ENCODE assay signal across 8 mouse cellular contexts in the genomic region with DNA sequence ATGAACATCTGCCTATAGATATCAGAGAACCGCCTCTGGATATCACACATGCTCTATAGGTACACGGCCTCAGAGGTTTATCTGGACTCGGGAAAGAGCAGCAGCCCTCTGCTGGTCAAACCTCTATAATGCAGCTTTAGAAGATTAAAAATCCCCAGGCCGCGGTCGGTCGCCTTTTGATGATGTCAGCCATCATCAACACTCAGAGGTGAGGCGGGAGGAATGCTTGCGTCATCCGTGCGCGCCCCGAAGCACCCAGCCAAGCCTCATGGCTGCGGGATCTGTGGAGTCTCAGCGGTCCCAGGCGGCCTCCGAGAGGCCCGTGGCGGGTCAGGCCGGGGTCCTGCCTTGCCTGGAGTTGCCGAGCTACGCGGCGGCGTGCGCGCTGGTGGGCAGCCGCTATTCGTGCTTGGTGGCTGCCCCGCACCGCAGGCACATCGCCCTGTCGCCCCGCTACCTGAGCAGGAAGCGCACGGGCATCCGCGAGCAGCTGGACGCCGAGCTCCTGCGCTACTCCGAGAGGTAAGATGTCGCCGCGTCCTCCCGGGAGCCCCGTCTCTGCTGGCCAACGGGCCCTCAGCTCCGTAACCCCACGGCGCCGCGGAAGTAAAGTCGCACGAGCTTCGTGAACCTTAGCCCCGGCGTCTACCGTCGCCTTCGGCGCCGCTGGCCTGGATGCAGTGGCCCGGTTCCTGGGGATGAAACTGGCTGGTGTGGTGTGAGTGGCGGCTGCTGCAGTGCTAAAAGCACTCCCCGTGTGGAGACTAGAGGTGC. TPM values are rescaled to one million over a fixed set of nuclear protein-coding genes. Genes with fewer than 3 reads are reported as not detected.
DNase-seq lines count a peak whose midpoint lies in the region; ATAC-seq lines count a peak whose summit lies in the region.

Twistnb (plus strand) TSS at position 249 of the 774 bp plus-strand sequence.

- no peaks in the 10 kb centered on the region for H3K36me3 ChIP-seq in hindbrain, embryonic 15.5 days

- peaks cover 10% of the 10 kb centered on the region for H3K4me1 ChIP-seq in hindbrain, embryonic 15.5 days (replicated peaks)

- peak within 1 kb of the TSS; percentile 85 for H3K27ac ChIP-seq in hindbrain, embryonic 15.5 days (replicated peaks)

- WGBS in hindbrain, embryonic 15.5 days, result under 1% methylated on average over 66 of the region's 66 CpGs

- peak within 1 kb of the TSS; percentile 77 for H3K9ac ChIP-seq in hindbrain, embryonic 15.5 days

- H3K4me2 ChIP-seq in hindbrain, embryonic 15.5 days, result peak within 1 kb of the TSS; percentile 72

- ATAC-seq in hindbrain, embryonic 15.5 days (ENCODE audit: low FRiP score, low read depth), result peak; percentile 95

- peak within 1 kb of the TSS; percentile 98 for H3K4me3 ChIP-seq in hindbrain, embryonic 15.5 days

- H3K27me3 ChIP-seq in hindbrain, embryonic 15.5 days, result 0 out of 2 replicates have a peak, but pooled peaks cover 1% of the 10 kb centered on the region

- DNase-seq in T-cell, adult 2 months (ENCODE audit: low spot score), result peak; percentile 95
- peak; percentile 97 to 99 for DNase-seq in cerebellum, postnatal 36 days
- peak; percentile 96 to 100 for DNase-seq in frontal cortex, postnatal 36 days (ENCODE audit: low spot score in 2 of 2)
- peak; percentile 98 for DNase-seq in left cerebral cortex, adult 11 months (ENCODE audit: low spot score)
- peak; percentile 95 to 97 for DNase-seq in lung, postnatal 4 days
- DNase-seq in retina, postnatal 7 days (ENCODE audit: low read depth, low spot score), result peak; percentile 94
- DNase-seq in urinary bladder, adult 2 months (ENCODE audit: low spot score), result peak; percentile 92

- no peaks in the 10 kb centered on the region for H3K9me3 ChIP-seq in hindbrain, embryonic 15.5 days

RNA-seq across cellular contexts. Expression of gene Twistnb, which starts in this region (rescaled TPM):
- polyA plus RNA-seq in hindbrain, embryonic 15.5 days (2015; fragmentation: Nextera tagmentation; extraction: Ambion mirVana), result 38.9 and 46.4 TPM in 2 replicates
- polyA plus RNA-seq in urinary bladder, adult 2 months (2012; rRNA removed), result 6.1 and 6.9 TPM in 2 replicates

Comparison
In these comparisons a context has a peak if more than half of its experiments do, and no peak if none do; other contexts are left out.
1. Peak in every context shown above with its lines: DNase-seq, ATAC-seq, H3K4me3 ChIP-seq and H3K27ac ChIP-seq.